Mouse (Mus musculus) embryonic fibroblast, embryonic 13.5 days (primary cell): ENCODE results near the gene 1700017B05Rik.

Experiments used
- CTCF ChIP-seq: IDR thresholded peaks from 2 replicates; pipeline ENCODE4 v1.5.1; 2011; ENCODE audit warnings: mild to moderate bottlenecking, control low read depth, low read length, moderate library complexity, borderline replicate concordance; ENCODE audit not compliant: insufficient read depth
- POLR2A ChIP-seq: IDR thresholded peaks from 2 replicates; pipeline ENCODE4 v1.6.1; 2011; ENCODE audit warnings: low read depth, mild to moderate bottlenecking, control low read depth, low read length, moderate library complexity

GRCm38 (mm10) chr9:57246482-57246881 is 15.9 kb downstream of the 1700017B05Rik start:
- no peak for TF ChIP-seq CTCF
- TF ChIP-seq POLR2A: no peak
